Mouse (Mus musculus): ENCODE measurements at regions not wholly inside any gene's neighbourhood (a gene's known extent, or its start where the extent isn't known, plus 50 kb on each side); places are given as distances from the start of the nearest gene placed in this dataset.

- H3K27ac ChIP-seq (ENCODE audit: control insufficient read depth, low read depth, low read length) = no peak overlapping the region
- no peak overlapping the region for H3K4me3 ChIP-seq (ENCODE audit: control insufficient read depth in 1 of 2, insufficient read depth in 1 of 2, low read depth in 2 of 2, low read length in 2 of 2)
- DNase-seq (ENCODE audit: low read depth, low spot score) = no peak
- no peaks in the 10 kb centered on the region for H3K27me3 ChIP-seq (ENCODE audit: control insufficient read depth in 1 of 2, insufficient read depth in 2 of 2, low read length in 2 of 2)
- H3K9me3 ChIP-seq (replicated peaks; ENCODE audit: insufficient read depth, low read length) = no peaks in the 10 kb centered on the region
- no peaks in the 10 kb centered on the region for H3K4me1 ChIP-seq (ENCODE audit: control insufficient read depth in 1 of 2, insufficient read depth in 2 of 2, low read length in 2 of 2)
- no peak for TF ChIP-seq ELF1 (IDR thresholded peaks at IDR 0.05; ENCODE audit: low read depth, low read length)
- TF ChIP-seq ETS1 (IDR thresholded peaks at IDR 0.05; ENCODE audit: low read depth, low read length) = no peak
- no peak for TF ChIP-seq SMC3 (IDR thresholded peaks at IDR 0.05; ENCODE audit: low read depth, low read length)
- no peak for TF ChIP-seq RCOR1 (IDR thresholded peaks at IDR 0.05; ENCODE audit: low read depth, low read length)
- TF ChIP-seq MEF2A (IDR thresholded peaks at IDR 0.05; ENCODE audit: extremely low read depth, insufficient replicate concordance, low read depth, low read length, poor library complexity, severe bottlenecking) = no peak
- TF ChIP-seq MYC (IDR thresholded peaks at IDR 0.05; ENCODE audit: low read depth, low read length) = no peak
- TF ChIP-seq MAFK (IDR thresholded peaks at IDR 0.05; ENCODE audit: borderline replicate concordance, low read depth, low read length) = no peak
- TF ChIP-seq JUND (IDR thresholded peaks at IDR 0.05; ENCODE audit: low read depth, low read length) = no peak
- no peak for TF ChIP-seq MYB (IDR thresholded peaks at IDR 0.05; ENCODE audit: low read depth, low read length)
- no peak for TF ChIP-seq USF1 (IDR thresholded peaks at IDR 0.05; ENCODE audit: low read depth, low read length)
- no peaks in the 10 kb centered on the region for H3K36me3 ChIP-seq (ENCODE audit: control insufficient read depth in 1 of 2, insufficient read depth in 2 of 2, low read length in 2 of 2)
- no peaks in the 10 kb centered on the region for H3K79me2 ChIP-seq (ENCODE audit: control insufficient read depth, insufficient read depth, low read length, poor library complexity)
- H3K9ac ChIP-seq (ENCODE audit: control insufficient read depth, low read depth, low read length, poor library complexity, severe bottlenecking) = no peak overlapping the region
These were observed 165.3 kb upstream of the Lrig3 start for GRCm38 (mm10) chr10:125800572-125801114.

- H3K27ac ChIP-seq (ENCODE audit: control insufficient read depth, low read depth, low read length) = no peak overlapping the region
- DNase-seq (ENCODE audit: low read depth, low spot score) = no peak
- H3K9me3 ChIP-seq (replicated peaks; ENCODE audit: insufficient read depth, low read length) = no peaks in the 10 kb centered on the region
- no peak overlapping the region for H3K9ac ChIP-seq (ENCODE audit: control insufficient read depth, low read depth, low read length, poor library complexity, severe bottlenecking)
- no peaks in the 10 kb centered on the region for H3K4me1 ChIP-seq (ENCODE audit: control insufficient read depth in 1 of 2, insufficient read depth in 2 of 2, low read length in 2 of 2)
- no peaks in the 10 kb centered on the region for H3K79me2 ChIP-seq (ENCODE audit: control insufficient read depth, insufficient read depth, low read length, poor library complexity)
- H3K27me3 ChIP-seq (ENCODE audit: control insufficient read depth in 1 of 2, insufficient read depth in 2 of 2, low read length in 2 of 2) = no peaks in the 10 kb centered on the region
- H3K36me3 ChIP-seq (ENCODE audit: control insufficient read depth in 1 of 2, insufficient read depth in 2 of 2, low read length in 2 of 2) = no peaks in the 10 kb centered on the region
- H3K4me3 ChIP-seq (ENCODE audit: control insufficient read depth in 1 of 2, insufficient read depth in 1 of 2, low read depth in 2 of 2, low read length in 2 of 2) = no peak overlapping the region
- TF ChIP-seq ZKSCAN1 (IDR thresholded peaks at IDR 0.05; ENCODE audit: low read depth, low read length) (no peak), POLR2AphosphoS5 (IDR thresholded peaks at IDR 0.05; ENCODE audit: borderline replicate concordance, low read depth, low read length) (no peak), GABPA (IDR thresholded peaks at IDR 0.05; ENCODE audit: low read depth, low read length) (no peak), NELFE (IDR thresholded peaks at IDR 0.05; ENCODE audit: low read depth, low read length) (no peak), ELF1 (IDR thresholded peaks at IDR 0.05; ENCODE audit: low read depth, low read length) (no peak), UBTF (IDR thresholded peaks at IDR 0.05; ENCODE audit: borderline replicate concordance, insufficient read depth, low read depth, low read length) (no peak), MEF2A (IDR thresholded peaks at IDR 0.05; ENCODE audit: extremely low read depth, insufficient replicate concordance, low read depth, low read length, poor library complexity, severe bottlenecking) (no peak), E2F4 (IDR thresholded peaks at IDR 0.05; ENCODE audit: borderline replicate concordance, low read depth, low read length) (no peak), MAFK (IDR thresholded peaks at IDR 0.05; ENCODE audit: borderline replicate concordance, low read depth, low read length) (no peak), MXI1 (IDR thresholded peaks at IDR 0.05; ENCODE audit: low read depth, low read length) (no peak), TBP (IDR thresholded peaks at IDR 0.05; ENCODE audit: low read depth, low read length) (no peak), SIN3A (IDR thresholded peaks at IDR 0.05; ENCODE audit: low read length) (no peak), ZNF384 (IDR thresholded peaks at IDR 0.05; ENCODE audit: low read depth, low read length) (no peak)
These were observed 164.5 kb upstream of the Lrig3 start for GRCm38 (mm10) chr10:125801450-125801849.
